Mouse (Mus musculus): ENCODE measurements around the gene Pitpna. TPM values are rescaled to one million over a fixed set of nuclear protein-coding genes. Genes with fewer than 3 reads are reported as not detected.

The Pitpna gene
- total and polyA plus RNA-seq, 3 experiments = 57.2 to 99.1 (median 96.6) TPM

GRCm38 (mm10) chr11:75625820-75626219 lies 37.9 kb downstream of the Pitpna start:
- TF ChIP-seq CTCF (IDR thresholded peaks at IDR 0.05) (no peak), EP300 (IDR thresholded peaks at IDR 0.05; ENCODE audit: insufficient read depth, low read depth, low read length) (no peak), POLR2A (IDR thresholded peaks at IDR 0.05; ENCODE audit: insufficient read depth, low read depth, low read length) (no peak)
- Histone ChIP-seq H3K9ac (ENCODE audit: low read depth, low read length) (no peak overlapping the region), H3K36me3 (ENCODE audit: control insufficient read depth, insufficient read depth, low read length) (peaks cover 29% of the 10 kb centered on the region), H3K27ac (peak overlapping the region; percentile 93; the same call in 1 of the 2 replicates), H3K4me1 (ENCODE audit: control insufficient read depth, insufficient read depth, low read length) (peaks cover 19% of the 10 kb centered on the region), H3K27me3 (ENCODE audit: control insufficient read depth, insufficient read depth, low read length) (no peaks in the 10 kb centered on the region), H3K79me2 (replicated peaks; ENCODE audit: control insufficient read depth, insufficient read depth, low read length) (no peaks in the 10 kb centered on the region), H3K4me3 (no peak overlapping the region)
- no peak for DNase-seq
- intact Hi-C loops (cut with DNase I) = loop anchor here (5.0 kb wide), 1 partner anchor 39 kb away; the partner anchor contains the start of gene Pitpna
- WGBS = 86% methylated on average over 4 of the region's 4 CpGs

GRCm38 (mm10) chr11:75630098-75630497 lies 42.2 kb downstream of the Pitpna start:
- peaks cover 17% of the 10 kb centered on the region for H3K4me1 ChIP-seq (ENCODE audit: control insufficient read depth, insufficient read depth, low read length)
- peak overlapping the region; percentile 85 for H3K27ac ChIP-seq
- WGBS = 6% methylated on average over 5 of the region's 5 CpGs
- no peaks in the 10 kb centered on the region for H3K27me3 ChIP-seq (ENCODE audit: control insufficient read depth, insufficient read depth, low read length)
- no peak for DNase-seq
- no peak overlapping the region for H3K9ac ChIP-seq (ENCODE audit: low read depth, low read length)
- peak overlapping the region; percentile 64 for H3K4me3 ChIP-seq
- intact Hi-C loops (cut with DNase I) = no loop called here
- no peaks in the 10 kb centered on the region; the same call in 1 of the 2 replicates for H3K79me2 ChIP-seq (replicated peaks; ENCODE audit: control insufficient read depth, insufficient read depth, low read length)
- H3K36me3 ChIP-seq (ENCODE audit: control insufficient read depth, insufficient read depth, low read length) = peaks cover 12% of the 10 kb centered on the region
- TF ChIP-seq CTCF (IDR thresholded peaks at IDR 0.05) = no peak
- TF ChIP-seq EP300 (IDR thresholded peaks at IDR 0.05; ENCODE audit: insufficient read depth, low read depth, low read length) = no peak
- no peak for TF ChIP-seq POLR2A (IDR thresholded peaks at IDR 0.05; ENCODE audit: insufficient read depth, low read depth, low read length)

- Histone ChIP-seq H3K36me3 (ENCODE audit: control insufficient read depth, insufficient read depth, low read length) (peaks cover 8% of the 10 kb centered on the region), H3K4me1 (ENCODE audit: control insufficient read depth, insufficient read depth, low read length) (peaks cover 20% of the 10 kb centered on the region), H3K4me3 (peak within 1 kb of the TSS; percentile 64), H3K9ac (ENCODE audit: low read depth, low read length) (peak within 1 kb of the TSS; percentile 83), H3K79me2 (replicated peaks; ENCODE audit: control insufficient read depth, insufficient read depth, low read length) (no peaks in the 10 kb centered on the region; the same call in 1 of the 2 replicates), H3K27ac (peak within 1 kb of the TSS; percentile 85), H3K27me3 (ENCODE audit: control insufficient read depth, insufficient read depth, low read length) (no peaks in the 10 kb centered on the region)
- under 1% methylated on average over 53 of the region's 53 CpGs for WGBS
- TF ChIP-seq EP300 (IDR thresholded peaks at IDR 0.05; ENCODE audit: insufficient read depth, low read depth, low read length) (peak; percentile 68), POLR2A (IDR thresholded peaks at IDR 0.05; ENCODE audit: insufficient read depth, low read depth, low read length) (peak; percentile 92), CTCF (IDR thresholded peaks at IDR 0.05) (no peak)
- DNase-seq = peak; percentile 97 to 99
- intact Hi-C loops (cut with DNase I) = loop anchor here (1.0 kb wide), 1 partner anchor 21 kb away; no protein-coding TSS in a partner anchor
These were observed 42.8 kb downstream of the Pitpna start, which contains the start of gene Inpp5k for GRCm38 (mm10) chr11:75630645-75631229. Inpp5k (plus strand) TSS chr11:75630988.

- intact Hi-C loops (cut with DNase I) = loop anchor here (1.0 kb wide), 1 partner anchor 20 kb away; no protein-coding TSS in a partner anchor
- peak; percentile 80 for TF ChIP-seq CTCF (IDR thresholded peaks at IDR 0.05)
- TF ChIP-seq EP300 (IDR thresholded peaks at IDR 0.05; ENCODE audit: insufficient read depth, low read depth, low read length) = no peak
- TF ChIP-seq POLR2A (IDR thresholded peaks at IDR 0.05; ENCODE audit: insufficient read depth, low read depth, low read length) = no peak
- WGBS = 7% methylated on average over 13 of the region's 13 CpGs
- H3K27me3 ChIP-seq (ENCODE audit: control insufficient read depth, insufficient read depth, low read length) = no peaks in the 10 kb centered on the region
- H3K79me2 ChIP-seq (replicated peaks; ENCODE audit: control insufficient read depth, insufficient read depth, low read length) = no peaks in the 10 kb centered on the region; the same call in 1 of the 2 replicates
- DNase-seq = peak in 1 of 2 experiments; percentile 53
- H3K27ac ChIP-seq = peak overlapping the region; percentile 76
- H3K9ac ChIP-seq (ENCODE audit: low read depth, low read length) = peak overlapping the region; percentile 79
- H3K4me3 ChIP-seq = peak overlapping the region; percentile 64
- H3K4me1 ChIP-seq (ENCODE audit: control insufficient read depth, insufficient read depth, low read length) = peaks cover 23% of the 10 kb centered on the region
- peaks cover 14% of the 10 kb centered on the region for H3K36me3 ChIP-seq (ENCODE audit: control insufficient read depth, insufficient read depth, low read length)
These were observed 43.8 kb downstream of the Pitpna start for GRCm38 (mm10) chr11:75631561-75632225.

GRCm38 (mm10) chr11:75632921-75633320 lies 45.0 kb downstream of the Pitpna start:
- peaks cover 15% of the 10 kb centered on the region for H3K36me3 ChIP-seq (ENCODE audit: control insufficient read depth, insufficient read depth, low read length)
- intact Hi-C loops (cut with DNase I) = no loop called here
- DNase-seq = no peak
- no peak overlapping the region for H3K4me3 ChIP-seq
- no peak for TF ChIP-seq EP300 (IDR thresholded peaks at IDR 0.05; ENCODE audit: insufficient read depth, low read depth, low read length)
- no peak for TF ChIP-seq CTCF (IDR thresholded peaks at IDR 0.05)
- TF ChIP-seq POLR2A (IDR thresholded peaks at IDR 0.05; ENCODE audit: insufficient read depth, low read depth, low read length) = no peak
- H3K79me2 ChIP-seq (replicated peaks; ENCODE audit: control insufficient read depth, insufficient read depth, low read length) = no peaks in the 10 kb centered on the region; the same call in 1 of the 2 replicates
- no peaks in the 10 kb centered on the region for H3K27me3 ChIP-seq (ENCODE audit: control insufficient read depth, insufficient read depth, low read length)
- peak overlapping the region; percentile 62; the same call in 1 of the 2 replicates for H3K27ac ChIP-seq
- H3K9ac ChIP-seq (ENCODE audit: low read depth, low read length) = no peak overlapping the region
- peaks cover 23% of the 10 kb centered on the region for H3K4me1 ChIP-seq (ENCODE audit: control insufficient read depth, insufficient read depth, low read length)
- 89% methylated on average over 5 of the region's 5 CpGs for WGBS

Data from heart, adult 2 months (tissue).